Mouse (Mus musculus) MEL (cell line): ENCODE data around the gene Med11. TPM values are rescaled to one million over a fixed set of nuclear protein-coding genes. Genes with fewer than 3 reads are reported as not detected.

ENCODE experiments used
- DNase-seq: peaks from one replicate; pipeline ENCODE4 v3.0.0; 2011; ENCODE audit warnings: low read depth, low spot score
- H3K27ac ChIP-seq: 2 replicates; pipeline ENCODE4 v1.5.1; 2012; ENCODE audit warnings: low read depth, mild to moderate bottlenecking, control low read depth, low read length, moderate library complexity; ENCODE audit not compliant: control insufficient read depth
- H3K27me3 ChIP-seq, 2 experiments: fragments of 150-350 bp in 1 of 2; sonication (generic) in 1 of 2; 2 replicates each; pipeline ENCODE4 v1.6.1; 2012; ENCODE audit warnings: low read length in 2 of 2, mild to moderate bottlenecking in 2 of 2, improper control_type of control experiment in 1 of 2, moderate library complexity in 1 of 2; ENCODE audit not compliant: insufficient read depth in 2 of 2, control insufficient read depth in 1 of 2
- H3K36me3 ChIP-seq, 2 experiments: 2 replicates each; pipeline ENCODE4 v1.6.1; 2012 to 2014; ENCODE audit warnings: low read length in 2 of 2, improper control_type of control experiment in 1 of 2, inconsistent platforms in 1 of 2, mild to moderate bottlenecking in 1 of 2; ENCODE audit not compliant: insufficient read depth in 2 of 2, control insufficient read depth in 1 of 2
- H3K4me1 ChIP-seq, 2 experiments: fragments of 150-350 bp in 1 of 2; sonication (generic) in 1 of 2; 2 replicates each; pipeline ENCODE4 v1.6.1; 2012; ENCODE audit warnings: low read length in 2 of 2, improper control_type of control experiment in 1 of 2, mild to moderate bottlenecking in 1 of 2; ENCODE audit not compliant: insufficient read depth in 2 of 2, control insufficient read depth in 1 of 2
- H3K4me3 ChIP-seq, 2 experiments: fragments of 150-350 bp in 1 of 2; sonication (generic) in 1 of 2; 2 replicates each; pipeline ENCODE4 v1.5.1; 2012; ENCODE audit warnings: low read depth in 2 of 2, low read length in 2 of 2, mild to moderate bottlenecking in 2 of 2, moderate library complexity in 2 of 2, control low read depth in 1 of 2, improper control_type of control experiment in 1 of 2; ENCODE audit not compliant: control insufficient read depth in 1 of 2, insufficient read depth in 1 of 2
- H3K79me2 ChIP-seq: 2 replicates; pipeline ENCODE4 v1.6.1; 2012; ENCODE audit warnings: mild to moderate bottlenecking, low read length, moderate library complexity; ENCODE audit not compliant: control insufficient read depth, poor library complexity, insufficient read depth
- H3K9ac ChIP-seq: 2 replicates; pipeline ENCODE4 v1.6.1; 2012; ENCODE audit warnings: low read depth, mild to moderate bottlenecking, control low read depth, low read length, moderate library complexity; ENCODE audit not compliant: control insufficient read depth, poor library complexity, severe bottlenecking
- H3K9me3 ChIP-seq: fragments of 150-350 bp; sonication (generic); replicated peaks from 2 replicates; pipeline ENCODE4 v1.6.1; 2012; ENCODE audit warnings: mild to moderate bottlenecking, low read length, improper control_type of control experiment, moderate library complexity; ENCODE audit not compliant: insufficient read depth
- CHD2 ChIP-seq: IDR thresholded peaks from 2 replicates; pipeline ENCODE4 v1.6.1; 2011; ENCODE audit warnings: low read length, improper control_type of control experiment
- EP300 ChIP-seq, 2 experiments: IDR thresholded peaks; 2 replicates each; pipeline ENCODE4 v1.6.1; 2011; ENCODE audit warnings: improper control_type of control experiment in 2 of 2, low read length in 2 of 2, low read depth in 1 of 2, mild to moderate bottlenecking in 1 of 2
- GATA1 ChIP-seq: IDR thresholded peaks from 2 replicates; pipeline ENCODE4 v1.6.1; 2011; ENCODE audit warnings: low read depth, low read length, improper control_type of control experiment
- JUND ChIP-seq: IDR thresholded peaks from 2 replicates; pipeline ENCODE4 v1.6.1; 2011; ENCODE audit warnings: low read depth, mild to moderate bottlenecking, improper control_type of control experiment, low read length
- KAT2A ChIP-seq: conservative IDR thresholded peaks from 2 replicates; pipeline ENCODE4 v1.6.1; 2012; ENCODE audit warnings: low read depth, low read length, improper control_type of control experiment, inconsistent platforms
- MAFK ChIP-seq: IDR thresholded peaks from 2 replicates; pipeline ENCODE4 v1.6.1; 2011; ENCODE audit warnings: low read depth, mild to moderate bottlenecking, low read length, improper control_type of control experiment, borderline replicate concordance
- MYB ChIP-seq: IDR thresholded peaks from 2 replicates; pipeline ENCODE4 v1.6.1; 2011; ENCODE audit warnings: mild to moderate bottlenecking, low read depth, low read length, improper control_type of control experiment
- NRF1 ChIP-seq: IDR thresholded peaks from 2 replicates; pipeline ENCODE4 v1.6.1; 2014; ENCODE audit warnings: low read depth, mild to moderate bottlenecking, inconsistent platforms, low read length, improper control_type of control experiment, moderate library complexity; ENCODE audit not compliant: poor library complexity, insufficient read depth, severe bottlenecking
- POLR2AphosphoS2 ChIP-seq: IDR thresholded peaks from 2 replicates; pipeline ENCODE4 v1.6.1; 2011; ENCODE audit warnings: low read length, improper control_type of control experiment
- SIN3A ChIP-seq: IDR thresholded peaks from 2 replicates; pipeline ENCODE4 v1.6.1; 2012; ENCODE audit warnings: low read length, improper control_type of control experiment, inconsistent platforms
- SMC3 ChIP-seq: IDR thresholded peaks from 2 replicates; pipeline ENCODE4 v1.6.1; 2011; ENCODE audit warnings: low read depth, low read length, improper control_type of control experiment
- TBP ChIP-seq: IDR thresholded peaks from 2 replicates; pipeline ENCODE4 v1.8.0; 2011; ENCODE audit warnings: low read depth, low read length, improper control_type of control experiment
- TCF12 ChIP-seq: IDR thresholded peaks from 2 replicates; pipeline ENCODE4 v1.6.1; 2014; ENCODE audit warnings: low read depth, mild to moderate bottlenecking, inconsistent platforms, low read length, improper control_type of control experiment, moderate library complexity
- UBTF ChIP-seq: IDR thresholded peaks from 2 replicates; pipeline ENCODE4 v1.6.1; 2012; ENCODE audit warnings: low read depth, mild to moderate bottlenecking, inconsistent platforms, low read length, improper control_type of control experiment, moderate library complexity, borderline replicate concordance; ENCODE audit not compliant: insufficient read depth
- USF2 ChIP-seq, 2 experiments: IDR thresholded peaks; 2 replicates each; pipeline ENCODE4 v1.6.1; 2011 to 2012; ENCODE audit warnings: improper control_type of control experiment in 2 of 2, low read length in 2 of 2, borderline replicate concordance in 1 of 2, inconsistent platforms in 1 of 2, low read depth in 1 of 2, mild to moderate bottlenecking in 1 of 2; ENCODE audit not compliant: insufficient read depth in 1 of 2
- ZC3H11A ChIP-seq: IDR thresholded peaks from 2 replicates; pipeline ENCODE4 v1.6.1; 2012; ENCODE audit warnings: low read depth, mild to moderate bottlenecking, inconsistent platforms, low read length, improper control_type of control experiment
- ZNF384 ChIP-seq: IDR thresholded peaks from 2 replicates; pipeline ENCODE4 v1.6.1; 2012; ENCODE audit warnings: low read depth, mild to moderate bottlenecking, inconsistent platforms, low read length, improper control_type of control experiment
- polyA plus RNA-seq, 2 experiments: library from polyadenylated mRNA; stranded (reverse) in 1 of 2; unstranded in 1 of 2; fragments of >175 nt in 1 of 2; fragments of >200 nt in 1 of 2; gene quantifications; 2 replicates each; pipeline versions ENCODE4 v1.2.1 to v1.2.4; 2012; ENCODE audit warnings: low replicate concordance in 2 of 2, low read depth in 1 of 2; ENCODE audit not compliant: insufficient read length in 2 of 2, insufficient read depth in 1 of 2, missing spikeins in 1 of 2
- total RNA-seq: library from RNA; depleted of rRNA; stranded (reverse); fragments of 300-350 nt; gene quantifications from 2 replicates; pipeline ENCODE4 v1.2.3, GENCODE M21; 2012

Gene Med11
- total and polyA plus RNA-seq, 3 experiments, result 40.0 to 43.0 TPM; not detected in 1

DNA sequence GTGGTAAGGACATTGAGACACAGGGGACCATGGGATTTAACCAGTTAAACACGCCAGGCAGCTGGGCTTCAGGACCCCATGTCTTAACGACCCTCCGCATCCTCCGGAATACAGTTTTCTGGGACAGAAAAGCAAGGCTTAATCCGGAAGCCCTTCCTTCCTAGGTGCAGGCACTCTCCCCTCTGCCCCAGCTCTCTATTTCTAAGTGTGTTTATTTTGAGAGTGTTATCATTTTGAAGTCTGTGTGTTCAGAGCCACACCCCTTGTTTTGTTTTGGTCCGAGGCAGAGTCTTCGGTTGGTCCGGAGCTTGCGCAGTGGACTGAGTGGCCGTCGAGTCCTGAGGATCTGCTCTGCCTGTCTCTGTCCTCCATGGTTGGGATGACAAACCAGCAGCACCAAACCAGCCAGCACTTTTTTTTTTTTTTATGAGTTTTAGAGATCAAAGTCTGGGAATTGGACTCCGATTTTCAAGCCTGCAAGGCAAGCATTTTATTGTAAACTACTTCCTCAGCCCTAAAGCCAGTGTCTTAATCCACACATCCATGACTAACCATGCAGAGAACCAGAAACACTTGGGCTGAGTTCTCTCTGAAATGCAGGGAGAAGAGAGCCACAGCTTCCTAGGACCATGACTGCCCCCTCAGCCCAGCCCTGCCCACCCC is 23.3 kb downstream of the Med11 start:
- Histone ChIP-seq H3K4me1 (peaks cover 0 to 20% of the 10 kb centered on the region in 2 experiments; a peak in 3 of 4 replicates), H3K36me3 (peaks cover 0 to 9% of the 10 kb centered on the region in 2 experiments; a peak in 2 of 4 replicates), H3K79me2 (no peaks in the 10 kb centered on the region), H3K9me3 (no peaks in the 10 kb centered on the region), H3K9ac (no peak overlapping the region), H3K27ac (no peak overlapping the region), H3K4me3 (no peak overlapping the region), H3K27me3 (peaks cover 6 to 9% of the 10 kb centered on the region in 2 experiments)
- TF ChIP-seq TCF12 (no peak), EP300 (IDR thresholded peaks at IDR 0.05; ENCODE audit: low read depth in 1 of 2, low read length in 2 of 2) (no peak), ZNF384 (no peak), TBP (no peak), CHD2 (no peak), JUND (no peak), SMC3 (no peak), KAT2A (no peak), UBTF (no peak)
- DNase-seq, result no peak

DNA sequence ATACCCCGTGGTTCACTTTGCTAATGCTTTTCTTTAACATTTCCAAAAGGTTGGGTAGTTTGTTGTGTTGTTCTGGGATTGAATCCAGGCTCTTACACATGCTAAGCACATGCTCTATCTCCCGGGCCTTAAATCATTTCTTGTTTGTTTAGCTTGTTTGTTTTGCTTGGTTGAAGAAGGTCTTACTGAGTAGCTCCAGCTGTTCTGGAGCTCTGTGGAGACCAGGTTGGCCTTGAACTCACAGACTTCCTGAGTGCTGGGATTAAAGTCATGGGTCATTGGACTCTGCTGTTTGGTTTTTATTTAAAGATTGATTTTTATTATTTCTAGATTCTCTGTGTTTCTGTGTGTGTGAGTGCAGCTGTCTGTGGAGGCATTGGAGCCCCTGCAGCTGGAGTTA is 33.8 kb downstream of the Med11 start:
- no peak for DNase-seq
- TF ChIP-seq POLR2AphosphoS2 (no peak), GATA1 (no peak), MYB (no peak), NRF1 (no peak), MAFK (no peak), SIN3A (no peak), ZC3H11A (no peak), USF2 (IDR thresholded peaks at IDR 0.05; ENCODE audit: borderline replicate concordance in 1 of 2, insufficient read depth in 1 of 2, low read depth in 1 of 2, low read length in 2 of 2) (no peak)

More for the DNA sequence above, 33.8 kb downstream of the Med11 start:
- H3K4me3 ChIP-seq, result no peak overlapping the region
- H3K27me3 ChIP-seq, result peaks cover 27 to 57% of the 10 kb centered on the region in 2 experiments
- no peaks in the 10 kb centered on the region for H3K9me3 ChIP-seq
- no peak overlapping the region for H3K27ac ChIP-seq
- H3K9ac ChIP-seq, result no peak overlapping the region
- H3K4me1 ChIP-seq, result no peaks in the 10 kb centered on the region
- H3K79me2 ChIP-seq, result no peaks in the 10 kb centered on the region
- H3K36me3 ChIP-seq, result no peaks in the 10 kb centered on the region
